Mouse (Mus musculus) brain, embryonic 14.5 days (tissue): Measurements from ENCODE around the gene Syt12. TPM values are rescaled to one million over a fixed set of nuclear protein-coding genes. Genes with fewer than 3 reads are reported as not detected.

Experiments used
- DNase-seq: peaks from one replicate; pipeline ENCODE4 v3.0.0-alpha.2; 2011; ENCODE audit warnings: low read depth
- CTCF ChIP-seq: fragments of 200-500 bp; IDR thresholded peaks from 2 replicates; pipeline ENCODE4 v1.5.1; 2012; ENCODE audit warnings: inconsistent platforms, mild to moderate bottlenecking, moderate library complexity, borderline replicate concordance; ENCODE audit not compliant: insufficient read depth, insufficient read length; ENCODE audit errors: extremely low read depth
- POLR2A ChIP-seq: fragments of 200-500 bp; IDR thresholded peaks from 2 replicates; pipeline ENCODE4 v1.6.1; 2012; ENCODE audit warnings: mild to moderate bottlenecking, inconsistent platforms, borderline replicate concordance; ENCODE audit not compliant: poor library complexity, insufficient read depth, insufficient read length, severe bottlenecking; ENCODE audit errors: extremely low read depth
- polyA plus RNA-seq: library from polyadenylated mRNA; depleted of rRNA; stranded (reverse); fragments of >200 nt; gene quantifications from 2 replicates; pipeline ENCODE4 v1.2.3, GENCODE M21; 2012

Gene Syt12
- polyA plus RNA-seq, 1 experiment = 2.9 TPM

- DNase-seq = no peak
- TF ChIP-seq CTCF (no peak), POLR2A (no peak)
These were observed 57.5 kb downstream of the Syt12 start for GRCm38 (mm10) chr19:4419711-4420110.

GRCm38 (mm10) chr19:4417713-4418112 is 59.5 kb downstream of the Syt12 start:
- no peak for TF ChIP-seq CTCF
- no peak for TF ChIP-seq POLR2A

GRCm38 (mm10) chr19:4417183-4417582 is 60.1 kb downstream of the Syt12 start:
- peak; percentile 63 for DNase-seq
- peak; percentile 67 for TF ChIP-seq CTCF
- TF ChIP-seq POLR2A = no peak

More at GRCm38 (mm10) chr19:4417713-4418112, 59.5 kb downstream of the Syt12 start:
- peak; percentile 8 for DNase-seq

- TF ChIP-seq CTCF (no peak), POLR2A (no peak)
These were observed 62.6 kb downstream of the Syt12 start for GRCm38 (mm10) chr19:4414631-4415030.

GRCm38 (mm10) chr19:4409062-4409461 is 68.2 kb downstream of the Syt12 start:
- DNase-seq = no peak
- TF ChIP-seq POLR2A (no peak), CTCF (no peak)

More at GRCm38 (mm10) chr19:4414631-4415030, 62.6 kb downstream of the Syt12 start:
- no peak for DNase-seq

GRCm38 (mm10) chr19:4404840-4405239 is 72.4 kb downstream of the Syt12 start:
- no peak for TF ChIP-seq CTCF
- TF ChIP-seq POLR2A = no peak
- no peak for DNase-seq

- TF ChIP-seq POLR2A (no peak), CTCF (no peak)
- no peak for DNase-seq
These were observed 78.3 kb downstream of the Syt12 start for GRCm38 (mm10) chr19:4398959-4399358.

- no peak for DNase-seq
- TF ChIP-seq POLR2A (no peak), CTCF (no peak)
These were observed 78.7 kb downstream of the Syt12 start for GRCm38 (mm10) chr19:4398630-4398948.

- peak; percentile 46 for DNase-seq
- no peak for TF ChIP-seq POLR2A
- no peak for TF ChIP-seq CTCF
These were observed 79.2 kb downstream of the Syt12 start, which contains the start of gene Kdm2a for GRCm38 (mm10) chr19:4397798-4398629. Kdm2a (minus strand) TSS chr19:4398285.

- TF ChIP-seq POLR2A (peak; percentile 66), CTCF (no peak)
These were observed 80.0 kb downstream of the Syt12 start for GRCm38 (mm10) chr19:4396998-4397797.

More at GRCm38 (mm10) chr19:4396998-4397797, 80.0 kb downstream of the Syt12 start:
- peak; percentile 100 for DNase-seq
